Mouse (Mus musculus): ENCODE measurements around the gene Ferd3l. TPM values are rescaled to one million over a fixed set of nuclear protein-coding genes. Genes with fewer than 3 reads are reported as not detected.

Gene Ferd3l
- polyA plus RNA-seq, 1 experiment from 2014 or later, result 3.7 TPM

Other genes with a start within 250 kb of the Ferd3l start
- 10.2 and 10.7 TPM in 2 replicates for gene Twist1, start 29.2 kb downstream of the Ferd3l start, polyA plus RNA-seq (2014; fragmentation: Nextera tagmentation; extraction: Ambion mirVana)